Comparison of ENCODE assay signal across 13 mouse cellular contexts in genomic region chr17:31897186-31897793, GRCm38 (mm10). TPM values are rescaled to one million over a fixed set of nuclear protein-coding genes. Genes with fewer than 3 reads are reported as not detected.
DNase-seq lines count a peak whose midpoint lies in the region; ATAC-seq and TF ChIP-seq lines count a peak whose summit lies in the region.
"Had no signal": no experiment of that assay in that cellular context is flagged by ENCODE, and none has a peak within 500 bp of the region (broad histone marks: within the 10 kb centered on the region; RNA-seq: fewer than 3 reads in every experiment).

No protein-coding gene starts in this region.

- TF ChIP-seq POLR2A in myocyte (IDR thresholded peaks at IDR 0.05; ENCODE audit: insufficient read length, low read depth) = no peak

- H3K9ac ChIP-seq in limb, embryonic 13.5 days = no peak overlapping the region
- no peak overlapping the region for H3K9ac ChIP-seq in midbrain, embryonic 16.5 days (ENCODE audit: low read depth, low read length)
- H3K9ac ChIP-seq: hindbrain, embryonic 13.5 days; liver, embryonic 13.5 days had no signal

- peaks cover 12% of the 10 kb centered on the region for H3K4me1 ChIP-seq in limb, embryonic 13.5 days
- peaks cover 14% of the 10 kb centered on the region for H3K4me1 ChIP-seq in limb, embryonic 10.5 days
- no peaks in the 10 kb centered on the region for H3K4me1 ChIP-seq in midbrain, embryonic 16.5 days (ENCODE audit: control insufficient read depth, insufficient read depth, low read length)

- H3K4me2 ChIP-seq in limb, embryonic 13.5 days (replicated peaks) = no peak overlapping the region
- H3K4me2 ChIP-seq in myocyte (ENCODE audit: low read depth) = peak overlapping the region; percentile 8
- H3K4me2 ChIP-seq in midbrain, embryonic 16.5 days (ENCODE audit: low read length) = no peak overlapping the region
- H3K4me2 ChIP-seq: hindbrain, embryonic 13.5 days; liver, embryonic 13.5 days had no signal

- no peak overlapping the region for H3ac ChIP-seq in myocyte (ENCODE audit: control insufficient read depth, insufficient read length)

- no peak overlapping the region for H3K4me3 ChIP-seq in limb, embryonic 13.5 days
- no peak overlapping the region for H3K4me3 ChIP-seq in limb, embryonic 10.5 days
- H3K4me3 ChIP-seq in myocyte = no peak overlapping the region
- H3K4me3 ChIP-seq in midbrain, embryonic 16.5 days (ENCODE audit: low read depth, low read length) = no peak overlapping the region
- H3K4me3 ChIP-seq: forebrain, embryonic 10.5 days; hindbrain, embryonic 13.5 days; left cerebral cortex, adult 2 months; liver, embryonic 13.5 days had no signal

- no peaks in the 10 kb centered on the region for H3K79me2 ChIP-seq in myocyte (ENCODE audit: control insufficient read depth, insufficient read depth)

- no peaks in the 10 kb centered on the region for H3K9me3 ChIP-seq in limb, embryonic 13.5 days
- no peaks in the 10 kb centered on the region for H3K9me3 ChIP-seq in limb, embryonic 10.5 days (replicated peaks)
- H3K9me3 ChIP-seq in midbrain, embryonic 16.5 days (replicated peaks; ENCODE audit: control insufficient read depth, low read length, poor library complexity, severe bottlenecking) = no peaks in the 10 kb centered on the region
- H3K9me3 ChIP-seq: forebrain, embryonic 10.5 days; hindbrain, embryonic 13.5 days; liver, embryonic 13.5 days had no signal

- peak overlapping the region; percentile 6; the same call in 1 of the 2 replicates for H3K27ac ChIP-seq in limb, embryonic 13.5 days
- no peak overlapping the region for H3K27ac ChIP-seq in limb, embryonic 10.5 days
- H3K27ac ChIP-seq in midbrain, embryonic 16.5 days (ENCODE audit: low read length) = no peak overlapping the region
- H3K27ac ChIP-seq: forebrain, embryonic 10.5 days; hindbrain, embryonic 13.5 days; kidney, postnatal 0 days; left cerebral cortex, adult 2 months; liver, embryonic 13.5 days had no signal

- H3K27me3 ChIP-seq in limb, embryonic 13.5 days = no peaks in the 10 kb centered on the region
- H3K27me3 ChIP-seq in limb, embryonic 10.5 days (ENCODE audit: low read depth, poor library complexity, severe bottlenecking) = no peaks in the 10 kb centered on the region
- H3K27me3 ChIP-seq in myocyte (ENCODE audit: control insufficient read depth, insufficient read depth, insufficient read length) = no peaks in the 10 kb centered on the region
- H3K27me3 ChIP-seq in midbrain, embryonic 16.5 days (ENCODE audit: control insufficient read depth, insufficient read depth, low read depth, low read length) = no peaks in the 10 kb centered on the region
- H3K27me3 ChIP-seq: hindbrain, embryonic 13.5 days; liver, embryonic 13.5 days had no signal

- intact Hi-C loops in gastrocnemius, postnatal 36 days (cut with DNase I) = no loop called here

- no peaks in the 10 kb centered on the region for H3K36me3 ChIP-seq in limb, embryonic 13.5 days
- no peaks in the 10 kb centered on the region for H3K36me3 ChIP-seq in limb, embryonic 10.5 days
- no peaks in the 10 kb centered on the region for H3K36me3 ChIP-seq in myocyte (ENCODE audit: control insufficient read depth, insufficient read depth)
- no peaks in the 10 kb centered on the region for H3K36me3 ChIP-seq in midbrain, embryonic 16.5 days (ENCODE audit: control insufficient read depth, insufficient read depth, low read length)
- H3K36me3 ChIP-seq: forebrain, embryonic 10.5 days; hindbrain, embryonic 13.5 days; liver, embryonic 13.5 days had no signal

- DNase-seq in adrenal gland, postnatal 10 days = peak; percentile 47
- DNase-seq in adrenal gland, adult 8-10 months = no peak
- DNase-seq in limb, embryonic 10.5 days (ENCODE audit: low spot score) = no peak
- DNase-seq in gastrocnemius, postnatal 36 days = peak; percentile 13 to 25
- DNase-seq in cerebellum, adult 11-12 months = no peak
- DNase-seq: liver, embryonic 13.5 days had no signal

- ATAC-seq in limb, embryonic 13.5 days (ENCODE audit: low FRiP score, low read depth) = no peak
- ATAC-seq in midbrain, embryonic 16.5 days = no peak

- WGBS in limb, embryonic 13.5 days = 83% methylated on average over 4 of the region's 4 CpGs
- 81% methylated on average over 4 of the region's 4 CpGs for whole genome bisulfite sequencing in limb, embryonic 10.5 days
- WGBS in midbrain, embryonic 16.5 days = 86% methylated on average over 4 of the region's 4 CpGs

TF ChIP-seq in myocyte, 11 proteins besides CTCF, POLR2A, EP300 and RAD21:
- TF ChIP-seq E2F4 (IDR thresholded peaks at IDR 0.05; ENCODE audit: insufficient read depth) (no peak), MYOD1 (IDR thresholded peaks at IDR 0.05; ENCODE audit: control insufficient read depth in 1 of 3, insufficient read length in 2 of 3, low read depth in 2 of 3) (peak in 1 of 3 experiments; percentile 70), REST (IDR thresholded peaks at IDR 0.05; ENCODE audit: insufficient read depth, insufficient read length) (no peak), TCF12 (IDR thresholded peaks at IDR 0.05; ENCODE audit: insufficient read depth, poor library complexity, severe bottlenecking) (no peak), MYOG (IDR thresholded peaks at IDR 0.05; ENCODE audit: control insufficient read depth in 1 of 3, insufficient read depth in 1 of 3, insufficient read length in 2 of 3, low read depth in 2 of 3) (peak in 2 of 3 experiments; percentile 27 to 86), USF1 (IDR thresholded peaks at IDR 0.05; ENCODE audit: low read depth) (no peak), TCF3 (IDR thresholded peaks at IDR 0.05; ENCODE audit: insufficient read length, low read depth) (no peak), SRF (IDR thresholded peaks at IDR 0.05; ENCODE audit: control insufficient read depth, insufficient read length, low read depth) (no peak), MAX (IDR thresholded peaks at IDR 0.05; ENCODE audit: low read depth) (no peak), POLR2AphosphoS2 (IDR thresholded peaks at IDR 0.05; ENCODE audit: insufficient read length, low read depth) (no peak), CEBPB (IDR thresholded peaks at IDR 0.05; ENCODE audit: insufficient read depth, poor library complexity, severe bottlenecking) (no peak)

RNA-seq across cellular contexts. Expression of gene Sik1, which starts 41.7 kb away (rescaled TPM):
- total RNA-seq in adrenal gland, postnatal 10 days (2021) = 100 to 1,000 TPM in 1 of 2 experiments, 10 to 100 TPM in 1; 25.4 to 112 TPM
- 100 to 1,000 TPM in 1 of 4 experiments, 10 to 100 TPM in 2, 1 to 10 TPM in 1; 8.6 to 127 (median 15.7) TPM for total RNA-seq in adrenal gland, adult 8-10 months (2022)
- 13.1 and 14.3 TPM in 2 replicates for polyA plus RNA-seq in limb, embryonic 13.5 days (2015; fragmentation: Nextera tagmentation; extraction: Ambion mirVana)
- polyA plus RNA-seq in limb, embryonic 10.5 days (2016; fragmentation: Nextera tagmentation; extraction: Ambion mirVana) = 10.3 and 13.4 TPM in 2 replicates
- 10 to 100 TPM; 17.0 to 27.2 TPM for total RNA-seq in gastrocnemius, postnatal 36 days (2021)
- polyA plus RNA-seq in myocyte (2012; fragmentation: generic; extraction: Trizol) = 37.1 TPM
- 16.7 and 20.9 TPM in 2 replicates for polyA plus RNA-seq in midbrain, embryonic 16.5 days (2015; fragmentation: Nextera tagmentation; extraction: Ambion mirVana)

Comparison
In these comparisons a context has a peak if more than half of its experiments do, and no peak if none do; other contexts are left out.
1. DNase-seq: peak in adrenal gland, postnatal 10 days (single experiment) and gastrocnemius, postnatal 36 days (2 of 2); none in adrenal gland, adult 8-10 months (single experiment), limb, embryonic 10.5 days (single experiment) and cerebellum, adult 11-12 months (single experiment).